Mouse (Mus musculus) thymus, postnatal 25 days (tissue): ENCODE data around the gene Fjx1.
A peak's percentile ranks its signal among the peaks of the same experiment; 100 is the strongest.

Experiments used
- DNase-seq: peaks from one replicate; pipeline ENCODE4 v3.0.0; 2022

Gene Fjx1

GRCm38 (mm10) chr2:102451671-102452549 lies at the start of gene Fjx1:
Gene Fjx1 (minus strand): TSS chr2:102452499.
- peak; percentile 38 for DNase-seq

DNA sequence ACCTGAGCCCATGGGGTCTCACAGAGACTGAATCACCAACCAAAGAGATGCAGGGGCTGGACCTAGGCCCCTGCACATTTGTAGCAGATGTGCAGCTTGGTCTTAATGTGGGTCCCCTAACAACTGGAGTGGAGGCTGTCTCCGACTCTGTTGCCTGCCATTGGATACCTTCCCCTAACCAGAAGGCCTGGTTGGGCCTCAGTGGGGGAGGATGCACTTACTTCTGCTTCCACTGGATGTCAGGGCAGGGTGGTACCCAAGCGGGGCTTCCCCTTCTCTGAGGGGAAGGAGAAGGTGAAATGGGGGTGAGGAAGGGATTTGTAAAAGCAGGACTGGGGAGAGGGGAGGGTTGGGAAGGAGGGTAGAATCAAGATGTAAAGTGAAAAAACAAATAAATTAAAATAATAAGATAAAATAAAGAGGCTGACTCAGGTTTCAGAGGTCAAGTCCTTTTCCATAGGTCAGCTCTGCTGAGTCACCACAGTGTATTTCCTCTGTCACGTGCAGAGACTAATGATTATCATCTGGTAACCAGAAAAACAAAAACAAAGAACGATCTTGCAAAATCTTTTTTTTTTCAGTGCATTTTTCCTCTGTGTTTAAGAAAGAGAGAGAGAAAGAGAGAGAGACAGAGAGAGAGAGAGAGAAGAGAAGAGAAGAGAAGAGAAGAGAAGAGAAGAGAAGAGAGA lies 47.8 kb upstream of the Fjx1 start:
- DNase-seq, result no peak

GRCm38 (mm10) chr2:102480738-102481137 lies 28.4 kb upstream of the Fjx1 start:
- DNase-seq, result no peak

- DNase-seq, result no peak
Measured at GRCm38 (mm10) chr2:102476101-102476500, 23.8 kb upstream of the Fjx1 start.

GRCm38 (mm10) chr2:102468645-102469044 lies 16.3 kb upstream of the Fjx1 start:
- DNase-seq, result no peak

DNA sequence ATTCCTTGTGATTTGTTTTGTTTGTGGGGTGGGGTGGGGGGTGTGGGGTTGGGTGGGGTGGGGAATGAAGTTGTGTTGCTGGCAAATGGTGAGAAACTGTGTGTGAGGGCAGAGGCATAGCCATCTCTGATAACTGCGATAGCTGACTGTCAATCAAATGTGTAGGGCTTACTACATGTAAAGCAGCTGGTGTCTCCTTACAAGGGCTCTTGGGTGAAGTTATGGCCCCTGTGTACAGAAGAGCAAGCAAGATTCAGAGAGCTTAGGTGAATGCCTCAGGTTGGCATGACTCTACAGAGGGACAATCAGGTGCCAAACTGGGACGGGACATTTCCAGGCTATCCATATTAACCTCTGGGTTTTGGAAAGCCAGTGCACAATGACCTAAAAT lies 12.0 kb upstream of the Fjx1 start:
- DNase-seq, result no peak

DNA sequence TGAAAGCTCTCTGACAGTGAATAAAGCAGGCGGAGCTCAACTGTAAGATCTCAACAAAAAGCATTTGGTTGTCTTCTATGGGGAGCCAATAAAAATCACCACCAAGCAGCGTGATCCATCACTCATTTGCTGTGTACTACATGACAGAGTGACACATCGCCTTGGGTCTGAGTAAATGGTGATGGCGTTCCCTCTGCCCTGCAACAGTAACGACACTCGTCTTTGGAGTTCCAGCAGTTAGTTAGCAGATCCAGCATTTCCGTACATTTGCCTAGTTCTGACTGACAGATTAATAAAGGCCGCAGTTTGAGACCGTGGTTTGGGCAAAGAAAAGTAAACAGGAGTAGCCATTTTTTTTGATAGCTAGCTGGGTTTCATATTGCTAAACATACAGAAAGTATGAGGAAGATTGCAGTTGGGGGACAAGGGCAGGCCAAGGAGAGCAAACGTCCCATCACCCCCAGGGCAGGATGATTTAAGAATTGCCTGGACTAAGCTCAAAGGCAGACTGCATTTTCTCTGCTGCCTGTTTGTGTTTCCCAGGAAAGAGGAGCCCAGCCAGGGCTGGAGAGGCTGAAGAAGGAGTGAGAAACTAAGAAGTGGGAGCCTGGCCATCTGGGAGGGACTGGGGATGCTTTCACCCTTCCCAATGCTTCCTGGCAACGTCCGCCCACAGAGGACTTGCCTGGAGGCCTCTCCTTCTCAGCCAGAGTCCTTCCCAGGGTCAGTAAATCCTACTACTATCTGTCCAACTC lies 11.5 kb upstream of the Fjx1 start:
- DNase-seq, result no peak

GRCm38 (mm10) chr2:102461491-102461890 lies 9.2 kb upstream of the Fjx1 start:
- DNase-seq, result no peak

GRCm38 (mm10) chr2:102455126-102455525 lies 2.8 kb upstream of the Fjx1 start:
- no peak for DNase-seq

DNA sequence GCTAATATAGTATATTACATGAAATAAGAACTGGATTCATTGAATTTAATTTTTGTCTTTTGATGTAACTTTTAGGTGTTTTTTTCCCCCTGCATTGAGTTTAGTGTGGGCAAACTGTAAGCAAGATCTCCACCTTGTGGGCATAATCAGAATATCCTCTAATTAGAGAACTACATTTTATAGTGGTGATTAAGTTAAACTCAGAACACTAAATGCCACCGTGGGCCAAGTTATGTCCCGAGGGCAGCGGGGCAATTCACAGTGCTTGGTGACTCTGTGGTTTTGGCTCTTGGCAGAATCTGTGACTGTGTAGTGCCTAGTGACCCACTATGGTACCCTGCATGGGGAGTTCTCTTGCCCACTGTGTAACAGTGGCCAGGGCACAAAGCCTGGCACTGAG lies 1.1 kb upstream of the Fjx1 start:
- no peak for DNase-seq

DNA sequence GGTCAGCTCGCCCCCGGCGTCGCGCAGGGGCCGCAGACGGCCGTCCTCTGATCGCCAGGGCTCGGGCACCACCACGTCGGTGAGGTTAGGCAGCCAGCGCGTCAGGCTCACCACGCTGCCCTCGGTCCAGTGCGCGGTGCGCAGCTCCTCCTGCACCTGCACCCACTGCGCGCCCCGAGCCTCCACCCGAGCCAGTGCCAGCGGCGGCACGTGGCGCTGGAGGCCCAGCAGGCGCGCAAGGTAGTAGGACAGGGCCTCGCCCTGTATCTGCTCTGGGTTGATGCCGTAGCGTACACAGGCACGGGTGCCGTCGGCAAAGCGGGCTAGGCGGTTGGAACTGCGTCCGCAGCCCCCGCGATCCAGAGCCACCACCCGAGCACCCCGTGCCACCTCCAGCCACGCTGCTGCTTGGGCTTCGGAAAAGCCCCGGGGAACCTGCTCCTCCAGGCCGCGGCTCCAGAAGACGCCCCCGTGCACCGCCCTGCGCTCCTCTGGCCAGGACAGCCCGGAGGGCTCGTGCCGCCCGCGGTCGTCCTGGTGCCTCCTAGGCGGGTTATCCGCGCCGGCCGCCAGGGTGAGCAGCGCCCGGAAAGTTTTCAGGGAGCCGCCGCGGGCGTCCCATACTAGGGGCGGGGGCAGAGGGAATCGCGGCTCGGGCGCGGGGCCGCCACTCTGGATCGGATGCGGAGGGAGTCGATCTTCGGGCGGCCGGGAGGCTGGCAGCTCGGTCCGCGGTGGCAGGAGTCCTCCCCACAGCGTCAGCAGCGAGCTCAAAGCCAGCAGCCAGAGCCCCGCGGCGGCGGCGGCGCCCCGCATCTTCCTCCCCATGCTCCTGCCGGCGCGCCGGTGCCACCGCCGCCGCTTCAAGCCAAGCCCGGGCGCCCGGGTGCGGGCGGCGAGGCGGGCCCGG lies 1.3 kb downstream of the Fjx1 start:
- DNase-seq, result peak; percentile 37

GRCm38 (mm10) chr2:102450248-102450760 lies 2.0 kb downstream of the Fjx1 start:
- DNase-seq, result peak; percentile 30

- no peak for DNase-seq
Measured at GRCm38 (mm10) chr2:102449630-102450247, 2.6 kb downstream of the Fjx1 start.

- no peak for DNase-seq
Measured at GRCm38 (mm10) chr2:102449056-102449455, 3.2 kb downstream of the Fjx1 start.

DNA sequence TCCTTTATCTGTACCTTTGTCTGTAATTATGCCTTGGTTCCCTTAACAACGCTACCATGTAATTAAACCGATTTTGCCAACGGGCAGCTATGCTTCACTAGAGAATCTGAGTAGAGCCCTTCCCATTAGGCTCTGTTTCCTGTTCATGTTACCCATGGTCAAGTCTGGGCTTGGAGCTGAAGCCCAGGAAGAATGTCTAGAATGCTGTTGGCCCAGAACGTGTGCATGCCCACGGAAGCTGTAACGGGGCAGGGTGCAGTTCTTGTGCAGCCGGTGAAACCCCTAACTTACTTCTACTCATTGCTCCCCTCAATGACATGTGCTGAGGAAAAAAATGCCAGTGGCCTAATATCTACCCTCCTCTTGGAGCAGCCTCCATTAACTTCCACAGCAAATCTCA lies 4.5 kb downstream of the Fjx1 start:
- DNase-seq, result no peak

- no peak for DNase-seq
Measured at GRCm38 (mm10) chr2:102446851-102447250, 5.4 kb downstream of the Fjx1 start.

- no peak for DNase-seq
Measured at GRCm38 (mm10) chr2:102437357-102438030, 14.8 kb downstream of the Fjx1 start.

DNA sequence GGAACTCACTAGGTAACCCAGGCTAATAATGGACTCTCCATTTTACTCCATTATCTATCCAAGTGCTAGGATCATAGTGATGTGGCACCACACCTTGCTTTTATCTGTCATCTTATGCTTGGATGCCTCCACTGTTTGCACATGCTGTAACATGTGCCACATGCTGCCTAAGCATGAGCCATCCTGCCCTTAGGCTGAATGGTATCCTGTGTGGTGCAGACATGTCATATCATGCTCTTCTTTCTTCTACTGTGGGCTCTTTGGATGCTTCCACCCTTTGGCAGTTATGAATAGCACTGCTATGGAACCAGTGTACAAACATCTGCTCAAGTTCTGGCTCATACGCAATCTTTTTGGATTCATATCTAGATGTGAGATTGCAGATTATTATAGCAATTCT lies 18.4 kb downstream of the Fjx1 start:
- DNase-seq, result no peak

DNA sequence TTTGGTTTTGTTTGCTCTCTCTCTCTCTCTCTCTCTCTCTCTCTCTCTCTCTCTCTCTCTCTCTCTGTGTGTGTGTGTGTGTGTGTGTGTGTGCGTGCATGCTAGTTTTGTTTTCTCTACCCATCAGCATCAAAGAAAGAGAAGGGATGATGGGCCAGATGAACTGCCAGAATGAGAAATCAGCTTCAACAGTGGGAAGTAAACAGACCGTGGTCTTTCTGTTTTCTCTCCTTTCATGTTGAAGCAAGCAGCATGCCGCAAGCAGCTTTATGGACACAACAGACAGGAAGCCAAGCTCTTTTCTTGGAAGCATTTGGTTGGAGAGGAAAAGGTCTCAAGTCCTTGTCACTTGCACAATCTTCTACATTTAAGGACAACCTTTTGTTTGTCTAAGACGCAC lies 21.2 kb downstream of the Fjx1 start:
- DNase-seq, result no peak

GRCm38 (mm10) chr2:102427974-102428373 lies 24.3 kb downstream of the Fjx1 start:
- DNase-seq, result no peak

DNA sequence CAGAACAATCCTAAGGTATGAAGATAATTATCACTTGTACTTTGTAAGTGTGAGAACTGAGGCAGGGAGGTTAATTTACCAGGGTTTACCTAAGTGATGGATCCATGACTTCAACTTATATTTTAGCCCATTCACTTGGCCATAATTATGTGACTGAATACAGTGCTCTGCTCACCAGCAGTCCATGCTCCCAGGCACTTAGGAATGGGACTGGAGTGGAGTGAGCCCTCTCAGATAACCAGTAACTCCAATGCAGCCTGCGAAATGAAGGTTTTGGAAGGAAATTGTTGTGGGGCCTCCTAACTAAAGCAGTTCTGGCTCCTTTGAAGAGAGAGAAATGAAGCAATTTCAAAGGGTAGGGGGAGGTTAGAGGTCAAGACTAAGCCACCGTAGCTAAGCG lies 25.9 kb downstream of the Fjx1 start:
- no peak for DNase-seq
